In the genomic region with DNA sequence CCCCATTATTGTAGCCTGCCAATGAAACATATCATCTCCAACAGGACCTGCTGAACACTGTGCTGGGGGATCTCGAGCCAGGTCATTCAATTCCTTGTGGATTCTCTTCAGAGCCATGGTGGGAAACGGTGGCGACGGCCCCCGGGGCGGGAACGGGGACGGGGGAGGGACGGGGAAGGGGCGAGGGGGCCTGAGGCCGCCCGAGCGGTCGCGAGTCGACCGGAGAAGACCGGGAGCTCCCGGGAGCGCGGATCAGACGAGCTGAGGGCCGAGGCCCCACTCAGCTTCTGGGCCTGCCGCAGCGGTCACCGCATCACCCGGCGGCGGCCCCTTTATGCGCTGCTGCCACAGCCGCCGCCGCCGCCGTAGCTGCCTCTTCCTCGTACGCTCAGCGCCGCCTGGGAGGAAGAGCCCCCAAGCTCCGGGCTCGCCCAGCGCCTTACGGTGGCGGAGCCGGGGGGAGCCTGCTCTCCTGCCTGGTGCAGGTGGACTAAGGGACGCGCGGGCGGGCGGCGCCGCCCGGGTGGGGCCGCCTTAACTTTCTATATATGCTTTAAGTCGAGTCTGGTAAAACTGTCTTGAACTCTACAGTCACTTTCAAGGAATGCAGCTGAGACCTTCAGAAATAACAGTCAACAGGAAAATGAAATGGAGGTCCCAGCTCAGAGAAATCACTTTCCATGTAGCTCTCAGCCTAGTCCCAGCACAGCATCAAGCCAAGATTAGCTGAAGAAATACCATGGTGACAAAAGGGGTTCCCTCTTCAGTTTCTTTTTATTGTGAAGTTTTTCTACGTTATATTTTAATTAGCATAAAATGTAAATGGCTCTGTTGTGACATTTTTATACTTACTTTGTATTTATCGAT, we compare ENCODE assay signal across 8 mouse cellular contexts.
DNase-seq lines count a peak whose midpoint lies in the region; ATAC-seq and TF ChIP-seq lines count a peak whose summit lies in the region.
"Not testable (repeated sequence)": the region's sequence is repeated elsewhere in the genome, so short reads cannot be mapped to it uniquely, and the experiment has no call there.

No protein-coding gene starts in this region.

- intact Hi-C loops in left cerebral cortex, adult 2 months (cut with DNase I) = not testable (repeated sequence)

- H3K36me3 ChIP-seq in hindbrain, embryonic 13.5 days; lung, embryonic 16.5 days (ENCODE audit: control insufficient read depth, insufficient read depth, low read length); neural tube, embryonic 13.5 days: not testable (repeated sequence)

- peak overlapping the region; percentile 49 for H3K4me3 ChIP-seq in hindbrain, embryonic 13.5 days
- peak overlapping the region; percentile 50 for H3K4me3 ChIP-seq in left cerebral cortex, adult 2 months
- peak overlapping the region; percentile 50 for H3K4me3 ChIP-seq in lung, embryonic 16.5 days (ENCODE audit: low read length)
- peak overlapping the region; percentile 47 for H3K4me3 ChIP-seq in neural tube, embryonic 13.5 days

- H3K27me3 ChIP-seq in hindbrain, embryonic 13.5 days; lung, embryonic 16.5 days (ENCODE audit: control insufficient read depth, insufficient read depth, low read depth, low read length); neural tube, embryonic 13.5 days: not testable (repeated sequence)

- peak; percentile 91 for ATAC-seq in hindbrain, embryonic 13.5 days (ENCODE audit: low FRiP score)
- peak; percentile 88 for ATAC-seq in lung, embryonic 16.5 days (ENCODE audit: low read depth)
- ATAC-seq in neural tube, embryonic 13.5 days (ENCODE audit: low read depth) = peak; percentile 91

- H3K4me2 ChIP-seq in hindbrain, embryonic 13.5 days = peak overlapping the region; percentile 68
- peak overlapping the region; percentile 73 for H3K4me2 ChIP-seq in lung, embryonic 16.5 days (ENCODE audit: low read depth, low read length)
- peak overlapping the region; percentile 71 for H3K4me2 ChIP-seq in neural tube, embryonic 13.5 days

- DNase-seq in adrenal gland, postnatal 14 days = peak; percentile 21
- peak; percentile 44 for DNase-seq in embryo, embryonic 9.5 days (ENCODE audit: extremely low spot score)
- DNase-seq in gastrocnemius, postnatal 10 days = peak; percentile 26
- not testable (repeated sequence) for DNase-seq in left cerebral cortex, adult 2 months (ENCODE audit: extremely low spot score in 1 of 2, low spot score in 2 of 2)
- DNase-seq in thymus, postnatal 25 days = peak; percentile 33

- H3K9me3 ChIP-seq in hindbrain, embryonic 13.5 days; lung, embryonic 16.5 days (ENCODE audit: control insufficient read depth, low read length); neural tube, embryonic 13.5 days: not testable (repeated sequence)

- not testable (repeated sequence) for H3K4me1 ChIP-seq in hindbrain, embryonic 13.5 days (replicated peaks); lung, embryonic 16.5 days (replicated peaks; ENCODE audit: control insufficient read depth, insufficient read depth, low read length); neural tube, embryonic 13.5 days (replicated peaks)

- H3K9ac ChIP-seq in hindbrain, embryonic 13.5 days = peak overlapping the region; percentile 76
- H3K9ac ChIP-seq in lung, embryonic 16.5 days (ENCODE audit: low read length) = peak overlapping the region; percentile 65
- peak overlapping the region; percentile 72 for H3K9ac ChIP-seq in neural tube, embryonic 13.5 days

- TF ChIP-seq CTCF in left cerebral cortex, adult 2 months (IDR thresholded peaks at IDR 0.05) = not testable (repeated sequence)

- H3K27ac ChIP-seq in hindbrain, embryonic 13.5 days; lung, embryonic 16.5 days (ENCODE audit: low read length); neural tube, embryonic 13.5 days (replicated peaks): not testable (repeated sequence)
- H3K27ac ChIP-seq in left cerebral cortex, adult 2 months = peak overlapping the region; percentile 75

- 5% methylated on average over 29 of the region's 57 CpGs for WGBS in hindbrain, embryonic 13.5 days
- WGBS in lung, embryonic 16.5 days = 5% methylated on average over 26 of the region's 57 CpGs
- WGBS in neural tube, embryonic 13.5 days = 5% methylated on average over 31 of the region's 57 CpGs
